Mouse (Mus musculus) stomach, postnatal 0 days (tissue): ENCODE data around the gene Epb41l2. TPM values are rescaled to one million over a fixed set of nuclear protein-coding genes. Genes with fewer than 3 reads are reported as not detected.

Experiments used
- ATAC-seq: fragments of 200-750 bp; cut with Nextera tagmentation; 2 replicates; pipeline ENCODE4 v1.8.0; 2017; ENCODE audit not compliant: low FRiP score, low TSS enrichment
- DNase-seq: peaks from one replicate; pipeline ENCODE4 v3.0.0-alpha.2; 2016; ENCODE audit warnings: low spot score
- H3K27ac ChIP-seq: fragments of 300-500 bp; sonication (generic); replicated peaks from 2 replicates; pipeline ENCODE4 v1.5.1; 2014; ENCODE audit warnings: mild to moderate bottlenecking, control low read depth
- H3K27me3 ChIP-seq: fragments of 300-500 bp; sonication (generic); 2 replicates; pipeline ENCODE4 v1.6.1; 2014; ENCODE audit warnings: low read length; ENCODE audit not compliant: control insufficient read depth, insufficient read depth
- H3K36me3 ChIP-seq: fragments of 300-500 bp; sonication (generic); 2 replicates; pipeline ENCODE4 v1.6.1; 2014; ENCODE audit warnings: low read length, mixed read lengths; ENCODE audit not compliant: control insufficient read depth, insufficient read depth
- H3K4me1 ChIP-seq: fragments of 300-500 bp; sonication (generic); replicated peaks from 2 replicates; pipeline ENCODE4 v1.6.1; 2014; ENCODE audit warnings: antibody characterized with exemption; ENCODE audit not compliant: control insufficient read depth, insufficient read depth
- H3K4me2 ChIP-seq: fragments of 300-500 bp; sonication (generic); replicated peaks from 2 replicates; pipeline ENCODE4 v1.6.1; 2014; ENCODE audit warnings: low read depth, mild to moderate bottlenecking, control low read depth, moderate library complexity
- H3K4me3 ChIP-seq: fragments of 300-500 bp; sonication (generic); 2 replicates; pipeline ENCODE4 v1.5.1; 2014; ENCODE audit warnings: low read depth, low read length, control low read depth
- H3K9ac ChIP-seq: fragments of 300-500 bp; sonication (generic); 2 replicates; pipeline ENCODE4 v1.6.1; 2014; ENCODE audit warnings: mild to moderate bottlenecking, low read length, control low read depth, mixed read lengths
- H3K9me3 ChIP-seq: fragments of 300-500 bp; sonication (generic); 2 replicates; pipeline ENCODE4 v1.6.1; 2016; ENCODE audit warnings: low read length; ENCODE audit not compliant: control insufficient read depth
- CTCF ChIP-seq: IDR thresholded peaks from 2 replicates; pipeline ENCODE4 v1.5.1; 2016; ENCODE audit warnings: antibody characterized with exemption, low read depth, mild to moderate bottlenecking, moderate library complexity
- EP300 ChIP-seq: optimal IDR thresholded peaks from 2 replicates; pipeline ENCODE3; 2016; ENCODE audit warnings: antibody characterized with exemption
- WGBS: fragments of 180-500 bp; shearing (Covaris S2); extraction: QIAGEN DNeasy Blood & Tissue Kit; methylation state at CpG from one replicate; pipeline ENCODE4 v1.1.7; 2014; 5-methylcytosine and 5-hydroxymethylcytosine counted together
- polyA plus RNA-seq: library from polyadenylated mRNA; unstranded; fragments of >200 nt; fragmentation: Nextera tagmentation; extraction: Ambion mirVana; gene quantifications from 2 replicates; pipeline ENCODE4 v1.2.1, GENCODE M21; 2015

Gene Epb41l2
- polyA plus RNA-seq, 1 experiment from 2014 or later = 18.2 TPM

- H3K4me2 ChIP-seq = no peak overlapping the region
- H3K9ac ChIP-seq = no peak overlapping the region
- DNase-seq = no peak
- no peaks in the 10 kb centered on the region for H3K36me3 ChIP-seq
- WGBS = 73% methylated on average over 6 of the region's 6 CpGs
- no peak overlapping the region for H3K4me3 ChIP-seq
- H3K27ac ChIP-seq = no peak overlapping the region
- no peak for TF ChIP-seq CTCF
- no peak for TF ChIP-seq EP300
- no peaks in the 10 kb centered on the region for H3K4me1 ChIP-seq
- no peak for ATAC-seq
- H3K27me3 ChIP-seq = no peaks in the 10 kb centered on the region
- no peaks in the 10 kb centered on the region for H3K9me3 ChIP-seq
Observed at GRCm38 (mm10) chr10:25457118-25457517, 97.5 kb downstream of the Epb41l2 start.

DNA sequence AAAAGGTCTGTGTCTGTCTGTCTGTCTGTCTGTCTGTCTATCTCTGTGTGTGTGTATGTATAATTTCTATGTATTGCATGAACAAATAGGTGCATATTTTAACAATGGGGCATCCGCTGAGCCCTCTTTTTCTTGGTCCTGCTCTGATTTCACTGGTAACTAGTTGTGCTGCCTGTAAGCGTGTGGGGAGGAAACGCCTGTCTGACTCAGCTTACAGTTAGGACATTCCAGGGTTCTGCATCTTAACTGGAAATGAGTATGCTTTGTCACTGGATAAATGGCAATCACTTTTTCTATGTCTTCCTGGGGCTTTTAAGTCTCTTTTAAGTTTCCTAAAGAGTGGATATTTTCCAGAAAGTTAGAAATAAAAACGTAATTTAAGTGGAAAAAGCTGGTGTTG, 98.4 kb downstream of the Epb41l2 start:
- H3K27me3 ChIP-seq = no peaks in the 10 kb centered on the region
- WGBS = 79% methylated on average over 4 of the region's 4 CpGs
- no peaks in the 10 kb centered on the region for H3K9me3 ChIP-seq
- H3K4me2 ChIP-seq = no peak overlapping the region
- no peak overlapping the region for H3K27ac ChIP-seq
- no peaks in the 10 kb centered on the region for H3K4me1 ChIP-seq
- DNase-seq (no peak), ATAC-seq (no peak)
- no peak for TF ChIP-seq CTCF
- no peak for TF ChIP-seq EP300
- H3K9ac ChIP-seq = no peak overlapping the region
- H3K36me3 ChIP-seq = no peaks in the 10 kb centered on the region
- H3K4me3 ChIP-seq = no peak overlapping the region

- no peak for TF ChIP-seq CTCF
- no peak for TF ChIP-seq EP300
- H3K4me2 ChIP-seq = no peak overlapping the region
- DNase-seq (no peak), ATAC-seq (no peak)
- H3K4me3 ChIP-seq = no peak overlapping the region
- no peaks in the 10 kb centered on the region for H3K4me1 ChIP-seq
- H3K36me3 ChIP-seq = no peaks in the 10 kb centered on the region
- WGBS = 64% methylated on average over 1 of the region's 1 CpGs
- no peaks in the 10 kb centered on the region for H3K9me3 ChIP-seq
- no peak overlapping the region for H3K27ac ChIP-seq
- H3K27me3 ChIP-seq = no peaks in the 10 kb centered on the region
- no peak overlapping the region for H3K9ac ChIP-seq
Observed at GRCm38 (mm10) chr10:25461832-25462231, 102.2 kb downstream of the Epb41l2 start.

DNA sequence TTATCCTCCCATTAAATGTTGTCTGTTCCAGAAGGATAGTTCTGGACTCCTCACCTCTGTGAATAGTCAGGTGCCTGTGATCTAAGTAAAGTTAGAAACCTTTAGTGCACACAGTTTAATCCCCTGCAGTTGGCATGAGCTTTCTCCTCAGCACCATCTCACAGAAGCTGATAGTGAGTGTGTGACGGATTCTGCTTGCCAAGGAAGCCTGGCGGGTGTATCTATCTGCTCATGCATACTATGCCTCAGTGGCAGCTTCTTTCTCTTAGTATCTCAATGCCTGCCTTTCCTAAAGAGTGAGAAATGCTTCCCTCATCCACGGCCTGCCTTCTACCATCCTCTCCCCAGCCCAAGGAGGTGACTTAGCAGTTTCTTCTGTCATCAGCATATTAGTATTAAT, 103.1 kb downstream of the Epb41l2 start:
- Histone ChIP-seq H3K9me3 (no peaks in the 10 kb centered on the region), H3K27me3 (no peaks in the 10 kb centered on the region), H3K9ac (no peak overlapping the region), H3K4me1 (no peaks in the 10 kb centered on the region), H3K27ac (no peak overlapping the region), H3K4me3 (no peak overlapping the region), H3K36me3 (no peaks in the 10 kb centered on the region), H3K4me2 (no peak overlapping the region)
- WGBS = 83% methylated on average over 3 of the region's 3 CpGs
- DNase-seq = no peak
- ATAC-seq = no peak
- TF ChIP-seq EP300 = no peak
- no peak for TF ChIP-seq CTCF

DNA sequence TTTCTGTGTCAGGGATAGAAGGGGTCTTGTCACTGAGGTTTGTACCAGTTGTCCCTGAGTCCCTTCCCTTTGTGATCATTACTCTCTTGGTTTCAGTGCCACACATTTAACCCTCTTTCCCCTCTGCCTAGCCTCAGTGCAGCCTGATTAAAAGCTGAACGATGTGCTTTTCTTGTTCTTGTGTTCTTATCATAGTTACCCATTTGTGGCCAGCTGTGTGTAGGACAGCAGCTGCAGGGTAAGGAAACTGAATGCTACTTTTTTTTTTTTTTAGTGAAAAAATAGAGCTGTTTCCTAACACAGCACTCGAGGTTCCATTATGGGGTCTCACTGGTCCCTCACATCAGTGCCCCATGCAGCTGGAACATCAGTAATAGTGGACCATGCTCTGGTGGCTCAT, 106.9 kb downstream of the Epb41l2 start:
- no peaks in the 10 kb centered on the region for H3K9me3 ChIP-seq
- H3K4me1 ChIP-seq = no peaks in the 10 kb centered on the region
- H3K36me3 ChIP-seq = no peaks in the 10 kb centered on the region
- H3K4me2 ChIP-seq = no peak overlapping the region
- no peaks in the 10 kb centered on the region for H3K27me3 ChIP-seq
- TF ChIP-seq CTCF = no peak
- TF ChIP-seq EP300 = no peak
- H3K9ac ChIP-seq = no peak overlapping the region
- WGBS = 53% methylated on average over 2 of the region's 2 CpGs
- H3K27ac ChIP-seq = no peak overlapping the region
- H3K4me3 ChIP-seq = no peak overlapping the region
- DNase-seq (no peak), ATAC-seq (no peak)

DNA sequence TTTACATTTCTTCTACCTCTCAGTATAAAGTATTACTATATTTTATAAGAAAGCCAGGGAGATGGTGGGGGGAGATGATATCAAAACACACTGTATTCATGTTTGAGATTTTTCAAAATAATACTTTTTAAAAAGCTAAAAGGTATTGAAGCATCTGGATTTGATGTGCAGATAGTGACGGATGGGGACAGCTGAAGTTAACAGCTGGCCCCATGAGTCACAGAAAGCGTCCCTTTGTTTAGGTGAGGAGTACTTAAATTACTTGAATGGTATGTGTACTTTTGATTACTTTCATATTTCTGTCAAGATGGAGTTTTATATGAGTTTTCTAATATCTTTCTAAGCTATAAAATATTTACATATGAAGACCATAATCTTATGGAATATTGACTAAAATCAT, 112.3 kb downstream of the Epb41l2 start:
- no peaks in the 10 kb centered on the region for H3K4me1 ChIP-seq
- H3K9ac ChIP-seq = no peak overlapping the region
- ATAC-seq (no peak), DNase-seq (no peak)
- WGBS = 63% methylated on average over 2 of the region's 2 CpGs
- H3K4me2 ChIP-seq = no peak overlapping the region
- no peaks in the 10 kb centered on the region for H3K36me3 ChIP-seq
- H3K4me3 ChIP-seq = no peak overlapping the region
- no peaks in the 10 kb centered on the region for H3K27me3 ChIP-seq
- TF ChIP-seq EP300 (no peak), CTCF (no peak)
- H3K9me3 ChIP-seq = no peaks in the 10 kb centered on the region
- H3K27ac ChIP-seq = no peak overlapping the region

- Histone ChIP-seq H3K4me2 (no peak overlapping the region), H3K27me3 (no peaks in the 10 kb centered on the region), H3K4me3 (no peak overlapping the region), H3K36me3 (peaks cover 3% of the 10 kb centered on the region; the same call in 1 of the 2 replicates), H3K4me1 (no peaks in the 10 kb centered on the region), H3K9ac (no peak overlapping the region), H3K27ac (no peak overlapping the region), H3K9me3 (no peaks in the 10 kb centered on the region)
- no peak for TF ChIP-seq EP300
- no peak for TF ChIP-seq CTCF
- WGBS = 75% methylated on average over 3 of the region's 3 CpGs
- DNase-seq = no peak
- no peak for ATAC-seq
Observed at GRCm38 (mm10) chr10:25479716-25480115, 120.1 kb downstream of the Epb41l2 start.
